Mouse (Mus musculus): Measurements from ENCODE around the gene Xylt2. TPM values are rescaled to one million over a fixed set of nuclear protein-coding genes. Genes with fewer than 3 reads are reported as not detected.
A peak's percentile ranks its signal among the peaks of the same experiment; 100 is the strongest.
"Not testable (repeated sequence)": the region's sequence is repeated elsewhere in the genome, so short reads cannot be mapped to it uniquely, and the experiment has no call there.

Xylt2 gene
- polyA plus RNA-seq, 1 experiment from 2014 or later, result 15.1 TPM

DNA sequence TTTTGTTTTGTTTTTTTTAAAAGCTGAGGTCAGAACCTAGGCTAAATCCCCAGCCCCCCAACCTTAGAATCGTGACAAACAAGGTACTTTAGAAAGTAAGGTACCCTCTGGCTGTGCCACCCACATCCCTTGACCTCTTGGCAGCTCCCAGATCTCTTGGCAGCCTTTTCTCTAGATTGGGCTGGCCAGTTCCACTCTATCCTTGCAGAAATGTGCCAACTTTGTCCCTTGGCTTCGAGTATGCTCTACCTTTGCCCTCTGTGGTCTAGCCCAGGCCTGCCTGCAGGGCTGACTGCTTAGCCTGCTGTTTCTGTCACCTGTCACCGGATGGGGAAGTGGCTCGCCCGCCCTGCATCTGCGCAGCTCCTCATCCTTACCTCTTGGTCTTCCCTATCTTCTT lies 12.0 kb downstream of the Xylt2 start:
- H3K4me3 ChIP-seq, result no peak overlapping the region
- H3K9ac ChIP-seq, result no peak overlapping the region
- no peaks in the 10 kb centered on the region for H3K27me3 ChIP-seq
- no peaks in the 10 kb centered on the region for H3K4me1 ChIP-seq (replicated peaks)
- H3K4me2 ChIP-seq, result no peak overlapping the region
- H3K9me3 ChIP-seq, result no peaks in the 10 kb centered on the region
- ATAC-seq (ENCODE audit: low FRiP score, low read depth), result no peak
- H3K36me3 ChIP-seq, result peaks cover 59% of the 10 kb centered on the region
- WGBS, result 94% methylated on average over 6 of the region's 6 CpGs
- no peak overlapping the region for H3K27ac ChIP-seq (replicated peaks)

DNA sequence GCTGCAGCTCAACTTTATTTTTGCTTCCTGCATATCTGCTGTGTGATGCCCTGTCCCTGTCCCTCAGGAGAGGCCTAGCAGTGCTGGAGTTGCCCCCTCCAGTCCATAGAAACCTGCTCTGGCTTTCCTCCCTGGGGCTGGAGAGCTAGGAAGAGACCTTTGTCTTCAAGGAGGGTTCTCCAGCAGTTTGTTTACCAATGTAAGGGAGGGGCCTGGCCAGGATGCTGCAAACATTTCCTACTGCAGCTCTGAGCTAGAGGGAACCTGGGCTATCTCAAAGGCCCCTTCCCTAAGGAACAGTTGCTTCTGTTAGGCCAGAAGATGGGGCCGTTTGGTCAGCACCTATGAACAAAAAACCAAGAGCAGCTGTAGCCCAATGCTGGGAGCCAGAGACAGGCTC lies 16.0 kb downstream of the Xylt2 start:
- WGBS, result 58% methylated on average over 1 of the region's 1 CpGs
- Histone ChIP-seq H3K9ac (no peak overlapping the region), H3K4me2 (no peak overlapping the region), H3K4me3 (no peak overlapping the region), H3K9me3 (no peaks in the 10 kb centered on the region), H3K27ac (replicated peaks) (no peak overlapping the region), H3K4me1 (replicated peaks) (no peaks in the 10 kb centered on the region), H3K27me3 (no peaks in the 10 kb centered on the region), H3K36me3 (peaks cover 28% of the 10 kb centered on the region; the same call in 1 of the 2 replicates)
- ATAC-seq (ENCODE audit: low FRiP score, low read depth), result no peak

DNA sequence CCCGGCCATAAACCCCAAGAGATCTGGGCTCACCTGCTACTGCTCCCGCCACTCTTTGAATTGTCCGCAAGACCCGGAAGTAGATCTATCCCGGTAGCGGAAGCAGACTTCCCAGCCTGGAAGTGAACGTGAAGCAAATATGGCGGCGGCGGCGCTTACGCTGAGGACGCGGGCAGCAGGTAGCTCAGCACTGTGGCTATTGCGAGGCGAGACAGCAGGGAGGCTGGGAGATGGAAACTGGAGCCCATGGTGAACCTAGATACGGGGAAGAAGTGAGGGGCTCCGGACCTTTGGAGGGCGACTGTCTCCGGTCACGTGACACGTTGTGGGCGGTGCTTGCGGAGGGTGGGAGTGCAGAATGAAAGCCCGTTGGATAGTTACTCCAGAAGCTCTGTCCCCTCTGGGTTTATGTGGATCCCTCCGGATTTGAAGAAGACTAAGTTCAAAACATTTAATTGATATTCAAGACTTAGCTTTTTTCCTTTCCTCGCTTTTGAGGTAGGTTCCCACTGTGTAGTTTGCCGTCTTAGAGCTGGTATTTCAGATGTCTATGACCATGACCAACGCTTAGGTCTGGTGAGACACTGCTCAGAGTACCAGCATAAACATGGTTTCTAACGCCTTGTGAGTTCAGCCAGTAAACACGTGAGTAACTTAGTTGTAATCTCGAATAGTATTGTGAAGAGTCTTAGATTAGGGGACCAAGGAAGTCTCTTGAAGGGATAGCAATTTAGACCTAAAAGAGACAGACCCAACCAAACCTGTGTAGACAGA lies 23.5 kb downstream of the Xylt2 start, which contains the start of the genes Mrpl27 and Eme1:
Mrpl27 (plus strand) TSS at position 105 of the 774 bp plus-strand sequence.
Eme1 (minus strand) TSS at position 302 of the 774 bp plus-strand sequence.
- ATAC-seq (ENCODE audit: low FRiP score, low read depth), result peak; percentile 94
- Histone ChIP-seq H3K9me3 (no peaks in the 10 kb centered on the region), H3K4me1 (replicated peaks) (peaks cover 18% of the 10 kb centered on the region), H3K4me3 (peak within 1 kb of the TSS; percentile 86), H3K27ac (replicated peaks) (peak within 1 kb of the TSS; percentile 99), H3K9ac (peak within 1 kb of the TSS; percentile 74), H3K4me2 (peak within 1 kb of the TSS; percentile 80), H3K27me3 (no peaks in the 10 kb centered on the region), H3K36me3 (peaks cover 4% of the 10 kb centered on the region; the same call in 1 of the 2 replicates)
- WGBS, result under 1% methylated on average over 32 of the region's 32 CpGs

DNA sequence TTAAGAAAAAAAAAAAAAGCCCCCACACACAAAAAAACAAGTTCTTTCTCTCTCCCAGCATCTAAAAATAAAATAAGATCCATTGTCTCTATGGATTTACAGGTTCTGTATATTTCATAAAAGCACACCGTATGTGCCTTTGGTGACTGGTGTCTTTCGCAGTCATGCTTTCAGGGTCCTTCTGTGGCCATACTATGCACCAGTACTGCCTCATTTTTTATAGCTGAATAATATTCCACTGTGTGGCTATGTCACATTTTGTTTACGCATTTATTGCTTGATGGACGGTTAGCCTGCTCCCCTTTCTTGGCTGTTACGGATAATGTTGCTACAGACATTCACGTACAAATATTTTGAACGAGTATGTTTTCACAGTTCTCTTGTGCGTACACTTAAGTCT lies 24.3 kb downstream of the Xylt2 start:
- H3K36me3 ChIP-seq, result peaks cover 4% of the 10 kb centered on the region; the same call in 1 of the 2 replicates
- WGBS, result 50% methylated on average over 8 of the region's 8 CpGs

DNA sequence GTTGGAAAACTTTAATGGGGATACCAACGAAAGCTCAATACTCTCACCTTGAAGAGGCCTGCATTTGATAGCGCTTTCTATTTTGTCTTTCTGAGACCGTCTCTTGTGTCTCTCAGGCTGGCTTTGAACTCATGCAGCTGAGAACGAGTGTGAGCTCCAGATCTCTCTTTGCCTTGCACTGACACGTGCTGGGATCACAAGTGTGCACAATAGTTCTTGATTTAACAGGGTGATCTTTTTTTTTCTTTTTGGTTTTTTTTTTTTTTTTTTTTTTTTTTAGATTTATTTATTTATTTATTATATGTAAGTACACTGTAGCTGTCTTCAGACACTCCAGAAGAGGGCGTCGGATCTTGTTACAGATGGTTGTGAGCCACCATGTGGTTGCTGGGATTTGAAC lies 26.1 kb downstream of the Xylt2 start:
- not testable (repeated sequence) for H3K27me3 ChIP-seq; H3K4me2 ChIP-seq; H3K4me3 ChIP-seq; ATAC-seq (ENCODE audit: low FRiP score, low read depth); H3K9me3 ChIP-seq; H3K9ac ChIP-seq; H3K36me3 ChIP-seq; H3K27ac ChIP-seq (replicated peaks)
- H3K4me1 ChIP-seq (replicated peaks), result peaks cover 18% of the 10 kb centered on the region
- 96% methylated on average over 5 of the region's 7 CpGs for WGBS

More for the DNA sequence above, 24.3 kb downstream of the Xylt2 start:
- peak overlapping the region; percentile 86 for H3K4me3 ChIP-seq
- H3K4me2 ChIP-seq, result peak overlapping the region; percentile 80
- no peak overlapping the region for H3K9ac ChIP-seq
- H3K27me3 ChIP-seq, result no peaks in the 10 kb centered on the region
- no peak overlapping the region for H3K27ac ChIP-seq (replicated peaks)
- no peaks in the 10 kb centered on the region for H3K9me3 ChIP-seq
- peaks cover 18% of the 10 kb centered on the region for H3K4me1 ChIP-seq (replicated peaks)
- ATAC-seq (ENCODE audit: low FRiP score, low read depth), result no peak

DNA sequence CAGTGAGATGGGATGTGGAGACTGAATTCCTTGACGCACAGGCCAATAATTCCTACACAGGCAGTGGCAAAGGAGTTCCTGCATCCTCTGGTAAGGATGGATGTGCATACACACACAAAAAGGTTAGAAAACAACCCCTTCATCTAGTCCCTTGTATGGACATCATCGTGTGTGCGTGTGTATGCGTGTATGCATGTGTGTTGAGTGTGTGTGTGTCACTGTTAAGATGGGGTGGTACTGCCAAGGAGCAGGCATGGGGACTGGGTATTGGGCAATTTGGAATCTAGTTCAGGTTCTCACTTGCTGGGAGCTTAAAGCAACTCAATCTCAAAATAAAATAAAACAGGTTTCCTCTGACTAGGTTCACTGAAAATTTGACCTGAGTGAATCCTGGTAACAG lies 30.9 kb downstream of the Xylt2 start:
- no peak overlapping the region for H3K4me3 ChIP-seq
- 98% methylated on average over 4 of the region's 4 CpGs for WGBS
- H3K4me2 ChIP-seq, result no peak overlapping the region
- H3K36me3 ChIP-seq, result peaks cover 46% of the 10 kb centered on the region
- no peak overlapping the region for H3K27ac ChIP-seq (replicated peaks)
- ATAC-seq (ENCODE audit: low FRiP score, low read depth), result no peak
- no peaks in the 10 kb centered on the region for H3K4me1 ChIP-seq (replicated peaks)
- no peaks in the 10 kb centered on the region for H3K9me3 ChIP-seq
- no peak overlapping the region for H3K9ac ChIP-seq
- no peaks in the 10 kb centered on the region for H3K27me3 ChIP-seq

DNA sequence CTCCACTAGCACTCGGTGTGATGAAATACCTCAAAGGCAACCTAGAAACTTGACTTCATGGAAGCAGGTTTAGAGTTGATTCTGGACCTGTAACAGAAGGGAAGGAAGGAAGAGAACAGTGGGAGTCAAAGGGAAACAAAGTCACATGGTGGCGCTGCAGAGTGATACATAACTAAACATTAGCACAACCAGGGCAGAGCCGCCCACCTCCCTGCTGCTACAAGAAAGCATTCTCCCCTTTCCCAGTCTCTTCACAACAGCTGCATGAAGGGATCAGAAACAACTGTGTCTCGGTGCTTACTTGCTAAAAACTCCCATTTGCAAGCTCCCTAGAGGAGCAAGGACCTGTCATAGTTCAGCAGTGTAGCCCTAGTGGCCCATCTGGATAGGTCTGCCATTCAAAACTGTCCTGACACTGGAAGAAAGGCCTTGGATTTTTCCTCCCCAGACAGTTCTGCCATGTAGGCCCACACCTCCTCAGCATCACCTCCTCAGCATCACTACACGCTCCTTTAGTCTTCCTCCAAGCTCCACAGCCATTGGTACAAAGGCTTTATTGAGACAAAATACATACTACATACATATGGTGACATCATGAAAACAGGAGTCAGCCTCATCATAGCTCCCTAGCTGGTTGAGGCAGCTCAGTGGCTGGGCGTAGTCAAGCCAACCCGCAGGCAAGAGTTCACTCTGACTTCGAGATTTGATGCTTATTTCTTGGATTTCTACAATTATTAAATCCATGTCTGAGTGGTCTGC lies 32.7 kb downstream of the Xylt2 start:
- Histone ChIP-seq H3K27ac (replicated peaks) (no peak overlapping the region), H3K4me3 (no peak overlapping the region), H3K4me1 (replicated peaks) (no peaks in the 10 kb centered on the region), H3K9ac (no peak overlapping the region), H3K4me2 (no peak overlapping the region), H3K36me3 (peaks cover 63% of the 10 kb centered on the region), H3K9me3 (no peaks in the 10 kb centered on the region), H3K27me3 (no peaks in the 10 kb centered on the region)
- no peak for ATAC-seq (ENCODE audit: low FRiP score, low read depth)
- WGBS, result 87% methylated on average over 8 of the region's 8 CpGs

DNA sequence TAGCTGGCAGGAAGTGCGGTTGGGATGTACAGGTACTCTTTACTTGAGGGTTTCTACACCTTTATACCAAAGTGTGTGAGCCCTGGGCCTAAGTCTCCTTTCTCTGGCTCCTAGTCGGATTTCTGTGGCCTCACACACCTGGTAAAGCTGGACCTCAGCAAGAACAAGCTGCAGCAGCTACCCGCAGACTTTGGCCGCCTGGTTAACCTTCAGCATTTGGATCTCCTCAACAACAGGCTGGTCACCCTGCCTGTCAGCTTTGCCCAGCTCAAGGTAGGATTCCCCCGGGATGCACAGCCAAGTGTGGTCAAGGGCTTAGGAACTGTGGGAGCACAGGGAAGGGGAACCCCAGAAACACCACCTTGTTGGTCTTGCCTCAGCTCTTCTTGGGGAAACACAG lies 42.9 kb downstream of the Xylt2 start:
- no peak for ATAC-seq (ENCODE audit: low FRiP score, low read depth)

DNA sequence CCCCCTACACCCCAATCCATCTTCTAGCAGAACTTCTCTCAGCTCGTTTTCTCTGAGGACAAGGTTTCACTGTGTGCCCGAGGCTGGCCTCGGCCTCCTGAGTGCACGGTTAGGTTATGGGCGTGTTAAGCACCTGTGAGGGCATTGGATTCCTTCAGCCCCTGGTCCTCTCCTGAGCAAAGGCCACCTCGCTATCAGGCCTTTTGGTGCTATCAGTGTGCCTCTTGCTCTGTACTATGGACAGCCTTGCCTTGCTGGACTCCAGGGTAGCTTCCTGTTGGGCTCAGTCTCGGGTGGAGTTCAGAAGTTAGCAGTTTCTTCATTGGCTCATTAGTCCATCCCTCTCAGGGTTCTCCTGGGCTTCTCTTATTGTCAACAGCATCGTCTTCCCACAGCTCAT lies 44.3 kb downstream of the Xylt2 start:
- Histone ChIP-seq H3K4me1 (replicated peaks) (peaks cover 15% of the 10 kb centered on the region), H3K9ac (no peak overlapping the region), H3K27ac (replicated peaks) (no peak overlapping the region), H3K4me3 (no peak overlapping the region), H3K27me3 (no peaks in the 10 kb centered on the region), H3K9me3 (no peaks in the 10 kb centered on the region), H3K36me3 (peaks cover 61% of the 10 kb centered on the region), H3K4me2 (no peak overlapping the region)
- ATAC-seq (ENCODE audit: low FRiP score, low read depth), result no peak
- WGBS, result 91% methylated on average over 8 of the region's 8 CpGs

More for the DNA sequence above, 42.9 kb downstream of the Xylt2 start:
- Histone ChIP-seq H3K4me3 (no peak overlapping the region), H3K9me3 (no peaks in the 10 kb centered on the region), H3K27me3 (no peaks in the 10 kb centered on the region), H3K4me1 (replicated peaks) (peaks cover 15% of the 10 kb centered on the region), H3K4me2 (no peak overlapping the region), H3K36me3 (peaks cover 75% of the 10 kb centered on the region), H3K9ac (no peak overlapping the region), H3K27ac (replicated peaks) (no peak overlapping the region)
- WGBS, result 93% methylated on average over 5 of the region's 5 CpGs

DNA sequence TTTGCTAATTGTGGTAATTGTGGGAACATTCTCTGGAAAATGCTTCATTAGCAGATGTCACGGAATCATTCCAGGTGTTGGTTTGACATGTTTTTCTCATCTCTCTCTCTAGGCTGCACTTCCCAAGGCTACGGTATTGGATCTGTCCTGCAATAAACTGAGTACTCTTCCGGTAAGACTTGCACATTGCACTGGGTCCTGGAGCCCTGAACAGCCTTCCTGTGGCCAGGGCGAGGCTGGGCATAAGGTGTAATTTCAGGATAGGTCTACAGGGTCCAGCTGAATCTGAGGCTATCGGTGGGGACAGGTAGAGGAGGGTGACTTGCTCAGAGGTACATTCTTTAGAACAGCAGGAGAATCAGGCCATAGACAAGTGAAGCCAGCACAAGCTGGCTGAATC lies 45.3 kb downstream of the Xylt2 start:
- peaks cover 51% of the 10 kb centered on the region for H3K36me3 ChIP-seq

DNA sequence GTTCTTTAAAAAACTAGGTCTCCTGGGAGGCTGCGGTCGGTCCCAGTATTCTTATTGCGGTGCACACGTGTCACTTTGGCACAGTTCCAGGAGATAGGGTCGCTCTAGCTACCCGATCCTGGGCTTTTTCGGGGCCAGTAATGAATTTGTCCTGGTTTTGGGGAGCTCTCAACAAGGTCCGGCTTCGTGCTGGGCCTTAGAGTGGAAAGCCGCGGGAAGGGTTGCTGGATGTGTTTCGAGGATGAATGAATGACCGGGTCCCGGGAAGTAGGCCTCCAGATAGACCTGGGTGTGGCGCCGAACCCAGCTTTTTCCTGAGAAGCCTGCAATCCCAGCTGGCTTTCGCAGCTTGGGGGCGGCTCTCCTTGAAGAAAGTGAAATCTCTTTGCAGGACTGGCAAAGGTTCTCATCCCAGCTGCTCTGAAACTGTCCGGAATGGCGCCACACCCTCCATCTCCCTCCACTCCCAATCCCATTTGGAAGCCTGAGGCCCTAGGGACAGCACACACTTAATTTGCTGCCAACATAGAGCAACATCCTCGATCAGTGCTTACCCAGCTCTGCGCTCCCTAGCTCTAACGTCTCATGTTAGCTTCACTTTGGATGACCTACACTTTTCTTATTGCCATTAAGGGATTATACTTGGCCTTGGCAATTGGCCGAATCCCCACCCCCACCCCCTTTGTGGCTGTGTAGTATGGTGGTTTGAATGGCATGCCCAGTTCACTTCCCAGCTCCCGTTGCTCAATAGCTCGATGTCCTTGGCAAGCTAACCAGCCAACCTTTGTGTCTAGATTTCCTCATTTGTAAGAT lies 46.9 kb downstream of the Xylt2 start:
- H3K27me3 ChIP-seq, result no peaks in the 10 kb centered on the region
- H3K9me3 ChIP-seq, result no peaks in the 10 kb centered on the region
- peak overlapping the region; percentile 88 for H3K4me3 ChIP-seq
- peaks cover 35% of the 10 kb centered on the region for H3K36me3 ChIP-seq
- no peak for ATAC-seq (ENCODE audit: low FRiP score, low read depth)
- 13% methylated on average over 26 of the region's 26 CpGs for WGBS
- H3K9ac ChIP-seq, result peak overlapping the region; percentile 88
- H3K4me1 ChIP-seq (replicated peaks), result peaks cover 15% of the 10 kb centered on the region
- H3K4me2 ChIP-seq, result peak overlapping the region; percentile 83
- H3K27ac ChIP-seq (replicated peaks), result peak overlapping the region; percentile 65

More for the DNA sequence above, 45.3 kb downstream of the Xylt2 start:
- ATAC-seq (ENCODE audit: low FRiP score, low read depth), result no peak
- H3K4me2 ChIP-seq, result no peak overlapping the region
- peaks cover 15% of the 10 kb centered on the region for H3K4me1 ChIP-seq (replicated peaks)
- no peak overlapping the region for H3K4me3 ChIP-seq
- H3K27ac ChIP-seq (replicated peaks), result no peak overlapping the region
- H3K9me3 ChIP-seq, result no peaks in the 10 kb centered on the region
- 95% methylated on average over 5 of the region's 5 CpGs for WGBS
- H3K27me3 ChIP-seq, result no peaks in the 10 kb centered on the region
- no peak overlapping the region for H3K9ac ChIP-seq

Data from hindbrain, embryonic 15.5 days (tissue).